Mouse (Mus musculus): ENCODE results near the gene Stx8. TPM values are rescaled to one million over a fixed set of nuclear protein-coding genes. Genes with fewer than 3 reads are reported as not detected.
A peak's percentile ranks its signal among the peaks of the same experiment; 100 is the strongest.

Stx8 gene
- polyA plus RNA-seq, 1 experiment from 2014 or later = 58.2 TPM

DNA sequence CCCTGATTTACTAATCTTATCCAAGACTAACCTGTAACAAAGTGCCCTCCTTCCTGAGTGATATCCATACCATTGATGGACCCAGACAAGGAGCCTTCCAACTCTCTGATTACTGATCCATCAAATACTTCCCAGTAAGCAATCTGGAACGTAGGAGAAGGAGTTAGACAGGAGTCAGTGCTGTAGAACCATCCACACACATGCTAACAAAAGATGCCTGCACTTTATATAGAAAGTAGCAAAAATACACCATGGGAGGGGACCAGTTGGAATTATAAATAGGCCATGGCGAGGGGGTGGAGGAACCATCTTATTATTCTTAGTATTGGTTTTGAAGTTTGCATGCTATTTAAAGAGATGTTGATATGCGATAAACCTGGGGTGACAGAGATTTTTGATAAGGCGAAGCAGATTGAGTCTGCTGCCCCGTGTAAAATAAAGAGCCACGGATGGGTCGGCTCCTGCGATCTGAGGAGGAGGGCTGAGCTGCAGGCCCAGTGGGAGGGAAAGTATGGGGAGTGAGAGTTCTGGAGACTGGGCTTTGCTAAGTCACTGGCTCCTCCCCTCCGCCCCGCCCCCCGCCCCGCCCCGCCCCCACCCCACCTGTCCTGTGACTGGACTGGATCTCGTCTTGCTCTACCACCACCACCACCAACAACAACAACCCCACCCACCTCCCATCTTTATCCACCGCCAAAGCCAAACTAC, 39.5 kb upstream of the Stx8 start:
- Histone ChIP-seq H3K27ac (ENCODE audit: poor library complexity, severe bottlenecking) (no peak overlapping the region), H3K36me3 (no peaks in the 10 kb centered on the region), H3K4me1 (replicated peaks) (peaks cover 6% of the 10 kb centered on the region; the same call in 1 of the 2 replicates), H3K9ac (no peak overlapping the region), H3K4me3 (no peak overlapping the region), H3K27me3 (replicated peaks) (no peaks in the 10 kb centered on the region), H3K9me3 (replicated peaks) (no peaks in the 10 kb centered on the region), H3K4me2 (no peak overlapping the region)
- ATAC-seq (ENCODE audit: insufficient number of reproducible peaks, low FRiP score) = no peak
- WGBS = 17% methylated on average over 10 of the region's 15 CpGs

- H3K9me3 ChIP-seq (replicated peaks) = no peaks in the 10 kb centered on the region
- H3K4me1 ChIP-seq (replicated peaks) = no peaks in the 10 kb centered on the region
- H3K36me3 ChIP-seq = no peaks in the 10 kb centered on the region
- no peak overlapping the region for H3K4me2 ChIP-seq
- no peak for ATAC-seq (ENCODE audit: insufficient number of reproducible peaks, low FRiP score)
- H3K27ac ChIP-seq (ENCODE audit: poor library complexity, severe bottlenecking) = no peak overlapping the region
- H3K4me3 ChIP-seq = no peak overlapping the region
- no peak overlapping the region for H3K9ac ChIP-seq
- no peaks in the 10 kb centered on the region for H3K27me3 ChIP-seq (replicated peaks)
- WGBS = 91% methylated on average over 3 of the region's 3 CpGs
These were observed 33.8 kb upstream of the Stx8 start for GRCm38 (mm10) chr11:67932156-67932555.

DNA sequence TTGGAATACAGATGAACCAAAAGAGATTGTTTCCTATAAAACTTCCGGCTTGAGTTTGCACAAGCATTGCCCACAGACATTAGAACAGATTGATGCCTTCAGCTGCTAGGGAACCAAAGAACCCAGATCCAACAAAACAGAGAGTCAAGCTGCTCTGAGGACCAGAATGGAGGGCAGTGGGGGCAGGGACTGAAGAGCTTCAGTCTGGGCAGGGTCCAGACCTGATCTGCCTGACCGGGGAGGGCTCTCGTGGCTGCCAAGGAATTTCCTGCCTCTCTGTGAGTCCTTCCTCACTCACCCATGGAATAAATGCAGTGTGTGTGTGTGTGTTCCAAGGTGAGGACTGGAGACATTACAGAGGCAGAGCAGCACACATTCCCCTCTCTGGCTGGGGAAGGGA, 17.8 kb upstream of the Stx8 start:
- H3K9me3 ChIP-seq (replicated peaks) = no peaks in the 10 kb centered on the region
- 30% methylated on average over 3 of the region's 3 CpGs for WGBS

GRCm38 (mm10) chr11:67949475-67949874, 16.5 kb upstream of the Stx8 start:
- Histone ChIP-seq H3K4me2 (no peak overlapping the region), H3K9ac (no peak overlapping the region), H3K9me3 (replicated peaks) (no peaks in the 10 kb centered on the region), H3K36me3 (no peaks in the 10 kb centered on the region), H3K27ac (ENCODE audit: poor library complexity, severe bottlenecking) (no peak overlapping the region), H3K4me3 (no peak overlapping the region), H3K27me3 (replicated peaks) (no peaks in the 10 kb centered on the region; the same call in 1 of the 2 replicates), H3K4me1 (replicated peaks) (peaks cover 10% of the 10 kb centered on the region)
- no peak for ATAC-seq (ENCODE audit: insufficient number of reproducible peaks, low FRiP score)
- 83% methylated on average over 9 of the region's 9 CpGs for WGBS

More for the DNA sequence above, 17.8 kb upstream of the Stx8 start:
- no peak overlapping the region for H3K27ac ChIP-seq (ENCODE audit: poor library complexity, severe bottlenecking)
- no peak for ATAC-seq (ENCODE audit: insufficient number of reproducible peaks, low FRiP score)
- no peak overlapping the region for H3K4me2 ChIP-seq
- no peak overlapping the region for H3K4me3 ChIP-seq
- H3K27me3 ChIP-seq (replicated peaks) = no peaks in the 10 kb centered on the region
- no peaks in the 10 kb centered on the region for H3K36me3 ChIP-seq
- no peak overlapping the region for H3K9ac ChIP-seq
- H3K4me1 ChIP-seq (replicated peaks) = peaks cover 10% of the 10 kb centered on the region

DNA sequence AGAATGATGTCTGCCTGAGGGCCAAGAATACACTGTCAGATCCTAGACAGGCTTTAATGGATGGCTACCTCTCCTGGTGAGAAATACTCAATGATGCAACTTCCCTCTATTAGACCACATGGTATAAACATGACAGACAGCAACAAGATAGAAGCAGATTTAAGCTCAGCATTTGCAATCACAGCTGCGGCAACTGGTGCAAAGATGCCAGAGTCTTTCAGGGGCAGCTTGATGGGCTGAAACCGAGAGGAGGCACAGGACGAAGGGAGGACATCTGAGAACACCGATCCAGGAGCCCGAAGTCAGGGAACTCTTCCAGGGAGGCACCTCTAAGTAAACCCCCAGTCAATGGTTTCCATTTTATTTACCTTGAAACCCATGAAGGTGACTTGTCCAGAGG, 12.4 kb upstream of the Stx8 start:
- Histone ChIP-seq H3K36me3 (no peaks in the 10 kb centered on the region), H3K27me3 (replicated peaks) (no peaks in the 10 kb centered on the region; the same call in 1 of the 2 replicates), H3K27ac (ENCODE audit: poor library complexity, severe bottlenecking) (no peak overlapping the region), H3K9ac (no peak overlapping the region), H3K4me1 (replicated peaks) (peaks cover 2% of the 10 kb centered on the region; the same call in 1 of the 2 replicates), H3K4me3 (no peak overlapping the region), H3K9me3 (replicated peaks) (no peaks in the 10 kb centered on the region), H3K4me2 (no peak overlapping the region)
- ATAC-seq (ENCODE audit: insufficient number of reproducible peaks, low FRiP score) = no peak
- WGBS = 78% methylated on average over 5 of the region's 5 CpGs

- Histone ChIP-seq H3K27ac (ENCODE audit: poor library complexity, severe bottlenecking) (no peak overlapping the region), H3K27me3 (replicated peaks) (no peaks in the 10 kb centered on the region; the same call in 1 of the 2 replicates), H3K4me1 (replicated peaks) (no peaks in the 10 kb centered on the region), H3K4me2 (no peak overlapping the region), H3K9ac (no peak overlapping the region), H3K36me3 (no peaks in the 10 kb centered on the region), H3K4me3 (no peak overlapping the region), H3K9me3 (replicated peaks) (no peaks in the 10 kb centered on the region)
- no peak for ATAC-seq (ENCODE audit: insufficient number of reproducible peaks, low FRiP score)
- WGBS = 80% methylated on average over 6 of the region's 6 CpGs
These were observed 11.6 kb upstream of the Stx8 start for GRCm38 (mm10) chr11:67954413-67954812.

DNA sequence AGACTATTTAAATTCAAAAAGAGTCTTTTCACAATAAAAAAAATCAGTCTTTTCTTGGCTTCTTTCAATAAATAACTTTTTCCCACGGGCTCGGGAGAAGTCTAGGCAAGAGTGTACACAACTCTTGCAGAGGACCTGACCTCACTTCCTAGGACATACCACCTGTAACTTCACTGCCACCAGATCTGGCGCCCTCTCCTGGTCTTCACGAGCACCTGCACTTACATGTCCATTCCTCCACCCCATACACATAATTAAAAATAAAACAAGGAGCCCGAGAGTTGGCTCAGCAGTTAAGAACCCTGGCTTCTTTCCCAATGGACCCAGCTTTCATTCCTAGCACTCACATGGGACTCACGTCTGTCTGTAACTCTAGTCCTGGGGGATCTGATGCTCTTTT, 1.9 kb upstream of the Stx8 start:
- Histone ChIP-seq H3K9ac (no peak overlapping the region), H3K27me3 (replicated peaks) (no peaks in the 10 kb centered on the region), H3K27ac (ENCODE audit: poor library complexity, severe bottlenecking) (no peak overlapping the region), H3K4me1 (replicated peaks) (peaks cover 11% of the 10 kb centered on the region), H3K4me2 (no peak overlapping the region), H3K4me3 (no peak overlapping the region), H3K36me3 (no peaks in the 10 kb centered on the region), H3K9me3 (replicated peaks) (no peaks in the 10 kb centered on the region)
- 72% methylated on average over 6 of the region's 6 CpGs for WGBS
- no peak for ATAC-seq (ENCODE audit: insufficient number of reproducible peaks, low FRiP score)

GRCm38 (mm10) chr11:67965242-67965883, 630 bp upstream of the Stx8 start, which contains the start of gene Cfap52:
TSS of gene Cfap52 (minus strand) at chr11:67965651.
- WGBS = 5% methylated on average over 15 of the region's 15 CpGs
- Histone ChIP-seq H3K4me3 (peak within 1 kb of the TSS; percentile 70), H3K27ac (ENCODE audit: poor library complexity, severe bottlenecking) (no peak within 1 kb of the TSS; the same call in none of the 2 replicates), H3K9me3 (replicated peaks) (no peaks in the 10 kb centered on the region), H3K4me1 (replicated peaks) (peaks cover 11% of the 10 kb centered on the region), H3K36me3 (peaks cover 6% of the 10 kb centered on the region), H3K9ac (peak within 1 kb of the TSS; percentile 83), H3K4me2 (peak within 1 kb of the TSS; percentile 86), H3K27me3 (replicated peaks) (no peaks in the 10 kb centered on the region)
- ATAC-seq (ENCODE audit: insufficient number of reproducible peaks, low FRiP score) = peak; percentile 60; the same call in 1 of the 2 replicates

DNA sequence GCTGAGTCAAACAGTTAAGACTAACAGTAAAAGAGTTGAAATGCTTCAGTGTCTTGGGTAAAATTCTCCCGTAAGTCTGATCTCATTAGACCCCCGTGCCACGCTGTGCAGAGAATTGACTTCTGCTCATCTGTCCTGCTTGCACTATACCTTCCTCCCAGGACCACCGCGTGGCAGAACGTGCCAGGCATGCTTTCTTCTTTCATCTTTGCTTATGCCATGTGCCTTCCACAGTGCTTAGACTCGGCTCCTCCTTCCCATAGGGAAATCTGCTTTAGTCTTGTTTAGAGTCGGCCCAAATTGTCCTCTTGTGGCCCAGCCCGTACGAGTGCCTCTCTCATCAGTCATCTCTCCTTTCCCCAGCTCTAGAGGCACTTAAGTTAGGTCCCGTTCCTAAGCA, 1.8 kb downstream of the Stx8 start:
- Histone ChIP-seq H3K27me3 (replicated peaks) (no peaks in the 10 kb centered on the region), H3K27ac (ENCODE audit: poor library complexity, severe bottlenecking) (no peak overlapping the region), H3K4me2 (peak overlapping the region; percentile 22), H3K9me3 (replicated peaks) (no peaks in the 10 kb centered on the region), H3K9ac (0 out of 2 replicates have a peak overlapping the region, but pooled peaks have one; percentile 28), H3K4me1 (replicated peaks) (peaks cover 17% of the 10 kb centered on the region), H3K36me3 (peaks cover 17% of the 10 kb centered on the region), H3K4me3 (no peak overlapping the region)
- WGBS = 63% methylated on average over 11 of the region's 11 CpGs
- ATAC-seq (ENCODE audit: insufficient number of reproducible peaks, low FRiP score) = no peak

- 37% methylated on average over 1 of the region's 1 CpGs for WGBS
- peaks cover 18% of the 10 kb centered on the region for H3K4me1 ChIP-seq (replicated peaks)
- H3K27ac ChIP-seq (ENCODE audit: poor library complexity, severe bottlenecking) = peak overlapping the region; percentile 92
- H3K4me2 ChIP-seq = no peak overlapping the region
- H3K36me3 ChIP-seq = peaks cover 21% of the 10 kb centered on the region
- no peak; the same call in 1 of the 2 replicates for ATAC-seq (ENCODE audit: insufficient number of reproducible peaks, low FRiP score)
- H3K9me3 ChIP-seq (replicated peaks) = no peaks in the 10 kb centered on the region
- no peak overlapping the region for H3K9ac ChIP-seq
- H3K27me3 ChIP-seq (replicated peaks) = no peaks in the 10 kb centered on the region
- H3K4me3 ChIP-seq = no peak overlapping the region
These were observed 6.6 kb downstream of the Stx8 start for GRCm38 (mm10) chr11:67972606-67973005.

DNA sequence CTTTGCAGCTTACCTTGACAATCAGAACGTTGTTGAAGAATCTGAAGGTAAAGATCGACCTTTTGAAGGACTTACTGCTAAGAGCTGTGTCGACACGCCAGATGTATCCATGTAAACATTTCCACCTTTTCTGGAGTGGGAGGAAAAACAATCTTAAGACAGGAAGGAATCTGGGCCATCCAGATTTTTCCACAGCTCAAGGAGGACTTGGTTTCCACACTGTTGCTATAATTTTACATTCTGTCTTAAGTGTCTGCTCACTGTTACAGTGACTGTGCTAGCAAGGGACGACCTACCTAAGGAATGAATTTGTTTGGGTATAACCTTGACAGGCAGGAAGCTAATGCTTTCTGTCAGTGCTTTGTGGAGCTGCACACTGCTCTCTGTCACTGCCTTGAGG, 7.2 kb downstream of the Stx8 start:
- Histone ChIP-seq H3K9ac (0 out of 2 replicates have a peak overlapping the region, but pooled peaks have one; percentile 16), H3K4me3 (no peak overlapping the region), H3K9me3 (replicated peaks) (no peaks in the 10 kb centered on the region), H3K4me1 (replicated peaks) (peaks cover 13% of the 10 kb centered on the region), H3K4me2 (no peak overlapping the region; the same call in 1 of the 2 replicates), H3K27me3 (replicated peaks) (no peaks in the 10 kb centered on the region), H3K27ac (ENCODE audit: poor library complexity, severe bottlenecking) (peak overlapping the region; percentile 92), H3K36me3 (peaks cover 21% of the 10 kb centered on the region)
- 64% methylated on average over 5 of the region's 5 CpGs for WGBS
- ATAC-seq (ENCODE audit: insufficient number of reproducible peaks, low FRiP score) = no peak
